In the genomic region with DNA sequence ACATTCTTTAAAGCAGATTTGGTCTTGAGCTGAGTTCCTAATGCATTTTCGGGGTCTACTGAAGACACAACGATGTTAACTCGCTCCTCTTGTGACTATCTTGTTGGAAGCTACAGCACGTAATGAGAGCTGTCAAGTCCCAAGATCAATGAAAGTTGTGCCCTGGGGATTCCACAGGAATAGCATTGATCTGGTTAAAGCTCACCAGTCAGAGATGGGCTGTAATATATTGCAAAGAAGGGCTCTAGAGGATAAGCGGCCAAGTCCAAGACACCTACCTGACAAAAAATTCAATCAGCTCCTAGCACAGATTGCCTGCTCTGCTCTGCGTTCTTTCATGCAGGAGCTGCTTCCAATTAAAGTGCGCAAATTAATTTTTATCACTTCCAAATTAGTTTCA, we compare ENCODE assay signal across 24 mouse cellular contexts.
A peak's percentile ranks its signal among the peaks of the same experiment; 100 is the strongest.
DNase-seq lines count a peak whose midpoint lies in the region; ATAC-seq lines count a peak whose summit lies in the region.
"Had no signal": no experiment of that assay in that cellular context is flagged by ENCODE, and none has a peak within 500 bp of the region (broad histone marks: within the 10 kb centered on the region; RNA-seq: fewer than 3 reads in every experiment).

No protein-coding gene starts in this region.

- H3K36me3 ChIP-seq in forebrain, embryonic 14.5 days (ENCODE audit: control insufficient read depth, insufficient read depth, low read length), result peaks cover 17% of the 10 kb centered on the region
- no peaks in the 10 kb centered on the region for H3K36me3 ChIP-seq in forebrain, embryonic 11.5 days (ENCODE audit: control insufficient read depth, insufficient read depth, low read length)
- H3K36me3 ChIP-seq in hindbrain, embryonic 15.5 days, result peaks cover 14% of the 10 kb centered on the region
- peaks cover 14% of the 10 kb centered on the region; the same call in 1 of the 2 replicates for H3K36me3 ChIP-seq in midbrain, embryonic 15.5 days (replicated peaks)
- H3K36me3 ChIP-seq: embryonic facial prominence, embryonic 15.5 days; lung, embryonic 15.5 days had no signal

- no peak overlapping the region for H3K27ac ChIP-seq in forebrain, embryonic 14.5 days (ENCODE audit: low read depth, low read length)
- H3K27ac ChIP-seq in forebrain, embryonic 11.5 days (ENCODE audit: low read depth, low read length), result no peak overlapping the region
- peak overlapping the region; percentile 72 for H3K27ac ChIP-seq in hindbrain, embryonic 15.5 days (replicated peaks)
- H3K27ac ChIP-seq in midbrain, embryonic 15.5 days, result peak overlapping the region; percentile 73
- H3K27ac ChIP-seq: embryonic facial prominence, embryonic 15.5 days; heart, embryonic 13.5 days; kidney, embryonic 15.5 days; limb, embryonic 15.5 days; liver, embryonic 14.5 days; lung, embryonic 15.5 days had no signal

- H3K4me3 ChIP-seq in forebrain, embryonic 14.5 days (ENCODE audit: low read depth, low read length), result no peak overlapping the region
- H3K4me3 ChIP-seq in forebrain, embryonic 11.5 days (ENCODE audit: low read depth, low read length), result no peak overlapping the region
- no peak overlapping the region for H3K4me3 ChIP-seq in hindbrain, embryonic 15.5 days
- no peak overlapping the region for H3K4me3 ChIP-seq in midbrain, embryonic 15.5 days
- H3K4me3 ChIP-seq: embryonic facial prominence, embryonic 15.5 days; heart, embryonic 13.5 days; kidney, embryonic 15.5 days; limb, embryonic 15.5 days; lung, embryonic 15.5 days; megakaryocyte, embryonic 14.5 days had no signal

- no peaks in the 10 kb centered on the region for H3K9me3 ChIP-seq in forebrain, embryonic 14.5 days (replicated peaks; ENCODE audit: control insufficient read depth, low read length)
- H3K9me3 ChIP-seq in forebrain, embryonic 11.5 days (ENCODE audit: control insufficient read depth, low read length), result no peaks in the 10 kb centered on the region
- no peaks in the 10 kb centered on the region for H3K9me3 ChIP-seq in hindbrain, embryonic 15.5 days
- H3K9me3 ChIP-seq in midbrain, embryonic 15.5 days, result no peaks in the 10 kb centered on the region
- H3K9me3 ChIP-seq: embryonic facial prominence, embryonic 15.5 days; heart, embryonic 13.5 days; kidney, embryonic 15.5 days; limb, embryonic 15.5 days; lung, embryonic 15.5 days; megakaryocyte, embryonic 14.5 days had no signal

- H3K4me2 ChIP-seq in forebrain, embryonic 14.5 days (ENCODE audit: low read length), result no peak overlapping the region
- H3K4me2 ChIP-seq in forebrain, embryonic 11.5 days (ENCODE audit: low read depth, low read length, severe bottlenecking), result no peak overlapping the region
- no peak overlapping the region for H3K4me2 ChIP-seq in hindbrain, embryonic 15.5 days
- no peak overlapping the region for H3K4me2 ChIP-seq in midbrain, embryonic 15.5 days
- H3K4me2 ChIP-seq: embryonic facial prominence, embryonic 15.5 days; heart, embryonic 13.5 days; kidney, embryonic 15.5 days; limb, embryonic 15.5 days; lung, embryonic 15.5 days had no signal

- DNase-seq in forebrain, embryonic 14.5 days (ENCODE audit: low spot score), result peak; percentile 27
- no peak for DNase-seq in forebrain, embryonic 11.5 days (ENCODE audit: low spot score)
- peak; percentile 23 for DNase-seq in brain, adult 2 months (ENCODE audit: low read depth, low spot score)
- DNase-seq in layer of hippocampus, adult 18-20 months (ENCODE audit: low spot score in 2 of 2), result no peak
- DNase-seq in left cerebral cortex, adult 8-10 months (ENCODE audit: low spot score in 2 of 2), result no peak
- no peak for DNase-seq in adrenal gland, adult 18-20 months (ENCODE audit: low spot score in 2 of 2)
- DNase-seq: adrenal gland, postnatal 14 days; cerebellum, adult 9-11 months; gastrocnemius, postnatal 10 days; heart, adult 11 months; heart, postnatal 14 days; kidney, adult 11 months; kidney, postnatal 36 days; lung, postnatal 36 days; thymus, postnatal 25 days had no signal

- H3K4me1 ChIP-seq in forebrain, embryonic 14.5 days (ENCODE audit: control insufficient read depth, insufficient read depth, low read length), result no peaks in the 10 kb centered on the region
- H3K4me1 ChIP-seq in forebrain, embryonic 11.5 days (replicated peaks; ENCODE audit: control insufficient read depth, insufficient read depth, low read length), result no peaks in the 10 kb centered on the region
- H3K4me1 ChIP-seq in hindbrain, embryonic 15.5 days (replicated peaks), result peaks cover 10% of the 10 kb centered on the region; the same call in 1 of the 2 replicates
- H3K4me1 ChIP-seq in midbrain, embryonic 15.5 days, result peaks cover 12% of the 10 kb centered on the region
- H3K4me1 ChIP-seq: embryonic facial prominence, embryonic 15.5 days; heart, embryonic 13.5 days; limb, embryonic 15.5 days; lung, embryonic 15.5 days had no signal

- peak; percentile 34; the same call in 1 of the 2 replicates for ATAC-seq in forebrain, embryonic 14.5 days
- ATAC-seq in forebrain, embryonic 11.5 days (replicated peaks; ENCODE audit: low FRiP score), result no peak
- peak; percentile 66 for ATAC-seq in hindbrain, embryonic 15.5 days (ENCODE audit: low FRiP score, low read depth)
- ATAC-seq in midbrain, embryonic 15.5 days (replicated peaks), result peak; percentile 78

- H3K27me3 ChIP-seq in forebrain, embryonic 14.5 days (replicated peaks; ENCODE audit: control insufficient read depth, insufficient read depth, low read length), result no peaks in the 10 kb centered on the region
- no peaks in the 10 kb centered on the region for H3K27me3 ChIP-seq in forebrain, embryonic 11.5 days (ENCODE audit: control insufficient read depth, insufficient read depth, low read length)
- H3K27me3 ChIP-seq in hindbrain, embryonic 15.5 days, result no peaks in the 10 kb centered on the region
- no peaks in the 10 kb centered on the region for H3K27me3 ChIP-seq in midbrain, embryonic 15.5 days (replicated peaks)
- H3K27me3 ChIP-seq: embryonic facial prominence, embryonic 15.5 days; heart, embryonic 13.5 days; kidney, embryonic 15.5 days; limb, embryonic 15.5 days; lung, embryonic 15.5 days had no signal

- H3K9ac ChIP-seq in forebrain, embryonic 14.5 days (ENCODE audit: low read length), result no peak overlapping the region
- H3K9ac ChIP-seq in forebrain, embryonic 11.5 days (ENCODE audit: low read length), result no peak overlapping the region
- H3K9ac ChIP-seq in hindbrain, embryonic 15.5 days, result no peak overlapping the region
- H3K9ac ChIP-seq in midbrain, embryonic 15.5 days, result no peak overlapping the region
- H3K9ac ChIP-seq: embryonic facial prominence, embryonic 15.5 days; heart, embryonic 13.5 days; kidney, embryonic 15.5 days; limb, embryonic 15.5 days; liver, embryonic 14.5 days; lung, embryonic 15.5 days had no signal

- WGBS in forebrain, embryonic 14.5 days, result 82% methylated on average over 7 of the region's 7 CpGs
- 87% methylated on average over 7 of the region's 7 CpGs for WGBS in forebrain, embryonic 11.5 days
- WGBS in hindbrain, embryonic 15.5 days, result 51% methylated on average over 7 of the region's 7 CpGs
- WGBS in midbrain, embryonic 15.5 days, result 40% methylated on average over 7 of the region's 7 CpGs

Comparison
In these comparisons a context has a peak if more than half of its experiments do, and no peak if none do; other contexts are left out.
1. DNase-seq: peak in forebrain, embryonic 14.5 days (single experiment) and brain, adult 2 months (single experiment); none in forebrain, embryonic 11.5 days (single experiment), layer of hippocampus, adult 18-20 months (0 of 2), left cerebral cortex, adult 8-10 months (0 of 2) and adrenal gland, adult 18-20 months (0 of 2).
2. H3K27ac ChIP-seq: peak in hindbrain, embryonic 15.5 days (single experiment) and midbrain, embryonic 15.5 days (single experiment); none in forebrain, embryonic 14.5 days (single experiment) and forebrain, embryonic 11.5 days (single experiment).